Mouse (Mus musculus): ENCODE data around the gene Aars2.

Gene Aars2

GRCm38 (mm10) chr17:45500981-45501380, 5.7 kb upstream of the Aars2 start:
- no peak for DNase-seq (ENCODE audit: low spot score)

GRCm38 (mm10) chr17:45502324-45502723, 4.3 kb upstream of the Aars2 start:
- no peak for DNase-seq (ENCODE audit: low spot score)

GRCm38 (mm10) chr17:45503301-45503973, 3.2 kb upstream of the Aars2 start:
- no peak for DNase-seq (ENCODE audit: low spot score)

- no peak for DNase-seq (ENCODE audit: low spot score)
These were observed 638 bp upstream of the Aars2 start for GRCm38 (mm10) chr17:45505941-45506465.

- no peak for DNase-seq (ENCODE audit: low spot score)
These were observed 4.2 kb downstream of the Aars2 start for GRCm38 (mm10) chr17:45510871-45511270.

- no peak for DNase-seq (ENCODE audit: low spot score)
These were observed 5.1 kb downstream of the Aars2 start for GRCm38 (mm10) chr17:45511757-45512156.

- DNase-seq (ENCODE audit: low spot score) = no peak
These were observed 8.6 kb downstream of the Aars2 start for GRCm38 (mm10) chr17:45515204-45515726.

- no peak for DNase-seq (ENCODE audit: low spot score)
These were observed 9.2 kb downstream of the Aars2 start for GRCm38 (mm10) chr17:45515806-45516205.

- peak; percentile 54 for DNase-seq (ENCODE audit: low spot score)
These were observed 9.8 kb downstream of the Aars2 start for GRCm38 (mm10) chr17:45516488-45516887.

GRCm38 (mm10) chr17:45517135-45517534, 10.5 kb downstream of the Aars2 start:
- no peak for DNase-seq (ENCODE audit: low spot score)

GRCm38 (mm10) chr17:45517549-45518215, 11.0 kb downstream of the Aars2 start:
- no peak for DNase-seq (ENCODE audit: low spot score)

GRCm38 (mm10) chr17:45518766-45519475, 12.3 kb downstream of the Aars2 start:
- no peak for DNase-seq (ENCODE audit: low spot score)

GRCm38 (mm10) chr17:45520136-45520535, 13.5 kb downstream of the Aars2 start:
- DNase-seq (ENCODE audit: low spot score) = no peak

- no peak for DNase-seq (ENCODE audit: low spot score)
These were observed 16.6 kb downstream of the Aars2 start, which contains the start of gene Tcte1 for GRCm38 (mm10) chr17:45523263-45523662. Gene Tcte1 (plus strand): TSS chr17:45523434.

- no peak for DNase-seq (ENCODE audit: low spot score)
These were observed 18.3 kb downstream of the Aars2 start for GRCm38 (mm10) chr17:45524961-45525360.

GRCm38 (mm10) chr17:45526571-45526970, 19.9 kb downstream of the Aars2 start:
- DNase-seq (ENCODE audit: low spot score) = no peak

- DNase-seq (ENCODE audit: low spot score) = no peak
These were observed 23.7 kb downstream of the Aars2 start for GRCm38 (mm10) chr17:45530346-45530782.

- DNase-seq (ENCODE audit: low spot score) = no peak
These were observed 26.3 kb downstream of the Aars2 start for GRCm38 (mm10) chr17:45532896-45533295.

- no peak for DNase-seq (ENCODE audit: low spot score)
These were observed 29.6 kb downstream of the Aars2 start for GRCm38 (mm10) chr17:45536264-45536663.

- DNase-seq (ENCODE audit: low spot score) = no peak
These were observed 31.8 kb downstream of the Aars2 start for GRCm38 (mm10) chr17:45538394-45538793.

- DNase-seq (ENCODE audit: low spot score) = no peak
These were observed 33.0 kb downstream of the Aars2 start for GRCm38 (mm10) chr17:45539664-45540063.

GRCm38 (mm10) chr17:45542129-45542528, 35.5 kb downstream of the Aars2 start:
- DNase-seq (ENCODE audit: low spot score) = no peak
